Mouse (Mus musculus): ENCODE measurements around the gene Zfp691. TPM values are rescaled to one million over a fixed set of nuclear protein-coding genes. Genes with fewer than 3 reads are reported as not detected.
A peak's percentile ranks its signal among the peaks of the same experiment; 100 is the strongest.

The Zfp691 gene
- total and polyA plus RNA-seq, 2 experiments from 2014 or later: 12.9 to 13.7 TPM

- TF ChIP-seq CTCF (IDR thresholded peaks at IDR 0.05; ENCODE audit: low read depth): no peak
- no peak for TF ChIP-seq EP300 (IDR thresholded peaks at IDR 0.05; ENCODE audit: low read depth)
- ATAC-seq (ENCODE audit: insufficient read depth, low read depth) (no peak), DNase-seq (ENCODE audit: low spot score) (no peak)
- 80% methylated on average over 8 of the region's 8 CpGs for WGBS
- H3K36me3 ChIP-seq (replicated peaks; ENCODE audit: control insufficient read depth, insufficient read depth, low read length): peaks cover 56% of the 10 kb centered on the region
- peaks cover 15% of the 10 kb centered on the region; the same call in 1 of the 2 replicates for H3K4me1 ChIP-seq (ENCODE audit: control insufficient read depth, insufficient read depth)
- no peak overlapping the region for H3K4me2 ChIP-seq (ENCODE audit: low read depth, low read length)
- H3K9me3 ChIP-seq (replicated peaks; ENCODE audit: control insufficient read depth, low read length): no peaks in the 10 kb centered on the region
- H3K27ac ChIP-seq (ENCODE audit: low read depth): no peak overlapping the region
- no peaks in the 10 kb centered on the region for H3K27me3 ChIP-seq (ENCODE audit: control insufficient read depth, insufficient read depth, low read length)
- no peak overlapping the region for H3K4me3 ChIP-seq (ENCODE audit: low read depth, low read length)
- peak overlapping the region; percentile 16; the same call in 1 of the 2 replicates for H3K9ac ChIP-seq (replicated peaks; ENCODE audit: low read depth, low read length)
Observed at GRCm38 (mm10) chr4:119131189-119131910, 42.6 kb downstream of the Zfp691 start.

- H3K9ac ChIP-seq (replicated peaks; ENCODE audit: low read depth, low read length): no peak overlapping the region
- DNase-seq (ENCODE audit: low spot score) (no peak), ATAC-seq (ENCODE audit: insufficient read depth, low read depth) (no peak)
- peaks cover 33% of the 10 kb centered on the region for H3K36me3 ChIP-seq (replicated peaks; ENCODE audit: control insufficient read depth, insufficient read depth, low read length)
- H3K4me3 ChIP-seq (ENCODE audit: low read depth, low read length): no peak overlapping the region
- peaks cover 35% of the 10 kb centered on the region for H3K4me1 ChIP-seq (ENCODE audit: control insufficient read depth, insufficient read depth)
- no peak overlapping the region for H3K27ac ChIP-seq (ENCODE audit: low read depth)
- H3K27me3 ChIP-seq (ENCODE audit: control insufficient read depth, insufficient read depth, low read length): no peaks in the 10 kb centered on the region
- no peaks in the 10 kb centered on the region for H3K9me3 ChIP-seq (replicated peaks; ENCODE audit: control insufficient read depth, low read length)
- no peak overlapping the region for H3K4me2 ChIP-seq (ENCODE audit: low read depth, low read length)
- TF ChIP-seq CTCF (IDR thresholded peaks at IDR 0.05; ENCODE audit: low read depth) (no peak), EP300 (IDR thresholded peaks at IDR 0.05; ENCODE audit: low read depth) (no peak)
- 83% methylated on average over 1 of the region's 1 CpGs for WGBS
Observed at GRCm38 (mm10) chr4:119129096-119129495, 44.9 kb downstream of the Zfp691 start.

DNA sequence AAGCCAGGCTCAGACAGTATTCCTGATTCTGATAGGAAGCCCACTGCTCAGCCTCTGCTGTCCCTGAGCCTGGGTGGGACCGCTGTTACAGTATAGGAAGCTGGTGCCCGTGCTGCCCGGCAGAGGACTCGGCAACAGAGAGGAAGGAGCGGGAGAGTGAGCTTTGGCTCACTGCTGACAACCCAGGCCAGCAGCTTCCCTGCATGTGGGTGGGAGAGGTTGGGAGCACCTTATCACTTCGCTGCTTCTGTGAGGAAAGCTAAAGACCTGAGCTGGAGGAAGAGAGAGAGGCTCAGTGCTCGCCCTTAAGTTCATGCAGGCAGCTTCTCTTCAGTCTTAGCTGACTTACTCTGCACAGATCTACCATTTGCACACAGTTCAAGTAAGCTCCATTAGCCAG, 45.4 kb downstream of the Zfp691 start:
- Histone ChIP-seq H3K27ac (ENCODE audit: low read depth) (no peak overlapping the region), H3K9ac (replicated peaks; ENCODE audit: low read depth, low read length) (no peak overlapping the region), H3K9me3 (replicated peaks; ENCODE audit: control insufficient read depth, low read length) (no peaks in the 10 kb centered on the region), H3K4me2 (ENCODE audit: low read depth, low read length) (no peak overlapping the region), H3K27me3 (ENCODE audit: control insufficient read depth, insufficient read depth, low read length) (no peaks in the 10 kb centered on the region), H3K4me3 (ENCODE audit: low read depth, low read length) (no peak overlapping the region), H3K36me3 (replicated peaks; ENCODE audit: control insufficient read depth, insufficient read depth, low read length) (peaks cover 28% of the 10 kb centered on the region), H3K4me1 (ENCODE audit: control insufficient read depth, insufficient read depth) (peaks cover 38% of the 10 kb centered on the region)
- TF ChIP-seq CTCF (IDR thresholded peaks at IDR 0.05; ENCODE audit: low read depth) (no peak), EP300 (IDR thresholded peaks at IDR 0.05; ENCODE audit: low read depth) (no peak)
- no peak for DNase-seq (ENCODE audit: low spot score)
- ATAC-seq (ENCODE audit: insufficient read depth, low read depth): no peak
- WGBS: 39% methylated on average over 7 of the region's 7 CpGs

DNA sequence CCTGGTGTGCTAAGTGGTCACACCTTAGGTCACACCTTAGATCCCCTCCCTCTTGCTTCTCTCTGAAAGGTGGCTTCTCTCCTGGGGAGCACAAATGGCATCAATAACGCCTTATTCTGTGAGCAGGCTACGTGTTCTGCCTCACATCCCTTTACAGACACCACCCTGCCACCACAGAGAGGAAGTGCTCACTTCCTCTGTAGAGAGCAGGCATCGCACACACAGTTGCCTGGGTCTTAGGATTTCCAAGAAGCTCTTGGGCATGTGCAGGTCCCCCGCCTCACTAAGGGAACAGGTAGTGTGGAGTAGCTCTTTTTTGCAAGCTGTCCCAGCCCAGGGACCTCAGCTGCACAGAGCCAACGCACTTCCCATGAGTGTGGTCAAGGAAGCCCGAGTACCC, 46.8 kb downstream of the Zfp691 start:
- no peak overlapping the region for H3K9ac ChIP-seq (replicated peaks; ENCODE audit: low read depth, low read length)
- ATAC-seq (ENCODE audit: insufficient read depth, low read depth) (no peak), DNase-seq (ENCODE audit: low spot score) (no peak)
- peaks cover 40% of the 10 kb centered on the region for H3K4me1 ChIP-seq (ENCODE audit: control insufficient read depth, insufficient read depth)
- H3K4me2 ChIP-seq (ENCODE audit: low read depth, low read length): no peak overlapping the region
- TF ChIP-seq CTCF (IDR thresholded peaks at IDR 0.05; ENCODE audit: low read depth) (no peak), EP300 (IDR thresholded peaks at IDR 0.05; ENCODE audit: low read depth) (no peak)
- H3K27me3 ChIP-seq (ENCODE audit: control insufficient read depth, insufficient read depth, low read length): no peaks in the 10 kb centered on the region
- 60% methylated on average over 6 of the region's 6 CpGs for WGBS
- H3K36me3 ChIP-seq (replicated peaks; ENCODE audit: control insufficient read depth, insufficient read depth, low read length): peaks cover 20% of the 10 kb centered on the region
- peak overlapping the region; percentile 36; the same call in 1 of the 2 replicates for H3K27ac ChIP-seq (ENCODE audit: low read depth)
- H3K4me3 ChIP-seq (ENCODE audit: low read depth, low read length): no peak overlapping the region
- no peaks in the 10 kb centered on the region for H3K9me3 ChIP-seq (replicated peaks; ENCODE audit: control insufficient read depth, low read length)

DNA sequence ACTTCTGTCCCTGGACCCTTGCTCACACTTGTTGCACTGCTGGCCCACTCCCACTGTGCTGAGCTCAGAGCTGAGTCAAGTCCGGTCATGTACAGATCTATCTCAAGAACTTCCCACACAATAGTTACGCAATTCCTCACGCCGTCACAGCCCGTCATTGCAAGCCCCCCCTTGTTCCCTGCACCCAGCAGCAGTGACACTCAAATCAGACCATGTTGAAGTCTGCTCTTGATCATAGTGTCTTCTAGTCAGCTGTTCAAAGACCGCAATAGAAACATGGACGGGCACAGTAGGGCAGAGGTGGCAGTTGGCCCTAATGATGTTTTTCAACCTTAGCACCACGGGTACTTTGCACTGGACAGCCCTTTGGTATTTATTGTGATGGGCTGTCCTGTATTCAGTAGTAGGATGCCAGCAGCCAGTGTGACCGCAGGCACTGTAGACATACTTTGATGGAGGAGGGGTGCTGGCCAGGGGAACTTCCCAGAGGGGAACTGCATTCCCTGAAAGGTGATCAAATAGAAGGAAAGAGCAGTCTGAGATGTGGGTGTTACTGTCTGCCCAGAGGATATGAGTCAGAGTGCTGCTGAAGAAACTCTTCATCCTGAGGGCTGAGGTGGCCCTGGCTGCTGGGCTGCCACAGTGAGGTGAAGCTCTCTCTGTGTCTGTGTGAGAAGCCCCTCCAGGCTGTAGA, 48.3 kb downstream of the Zfp691 start:
- H3K4me1 ChIP-seq (ENCODE audit: control insufficient read depth, insufficient read depth): peaks cover 48% of the 10 kb centered on the region
- peak overlapping the region; percentile 54; the same call in 1 of the 2 replicates for H3K27ac ChIP-seq (ENCODE audit: low read depth)
- H3K36me3 ChIP-seq (replicated peaks; ENCODE audit: control insufficient read depth, insufficient read depth, low read length): 0 out of 2 replicates have a peak, but pooled peaks cover 8% of the 10 kb centered on the region
- H3K9me3 ChIP-seq (replicated peaks; ENCODE audit: control insufficient read depth, low read length): no peaks in the 10 kb centered on the region
- H3K9ac ChIP-seq (replicated peaks; ENCODE audit: low read depth, low read length): no peak overlapping the region
- WGBS: 54% methylated on average over 9 of the region's 9 CpGs
- no peak overlapping the region for H3K4me2 ChIP-seq (ENCODE audit: low read depth, low read length)
- TF ChIP-seq CTCF (IDR thresholded peaks at IDR 0.05; ENCODE audit: low read depth): no peak
- TF ChIP-seq EP300 (IDR thresholded peaks at IDR 0.05; ENCODE audit: low read depth): no peak
- no peak for ATAC-seq (ENCODE audit: insufficient read depth, low read depth)
- no peak for DNase-seq (ENCODE audit: low spot score)
- H3K4me3 ChIP-seq (ENCODE audit: low read depth, low read length): no peak overlapping the region
- H3K27me3 ChIP-seq (ENCODE audit: control insufficient read depth, insufficient read depth, low read length): no peaks in the 10 kb centered on the region

Data from heart, postnatal 0 days (tissue).